Mouse (Mus musculus) 416B (cell line): ENCODE results near the gene Gamt.
"Not testable (repeated sequence)": the region's sequence is repeated elsewhere in the genome, so short reads cannot be mapped to it uniquely, and the experiment has no call there.

Source experiments
- DNase-seq: peaks from one replicate; pipeline ENCODE4 v3.0.0; 2011; ENCODE audit warnings: low read depth

The Gamt gene

DNA sequence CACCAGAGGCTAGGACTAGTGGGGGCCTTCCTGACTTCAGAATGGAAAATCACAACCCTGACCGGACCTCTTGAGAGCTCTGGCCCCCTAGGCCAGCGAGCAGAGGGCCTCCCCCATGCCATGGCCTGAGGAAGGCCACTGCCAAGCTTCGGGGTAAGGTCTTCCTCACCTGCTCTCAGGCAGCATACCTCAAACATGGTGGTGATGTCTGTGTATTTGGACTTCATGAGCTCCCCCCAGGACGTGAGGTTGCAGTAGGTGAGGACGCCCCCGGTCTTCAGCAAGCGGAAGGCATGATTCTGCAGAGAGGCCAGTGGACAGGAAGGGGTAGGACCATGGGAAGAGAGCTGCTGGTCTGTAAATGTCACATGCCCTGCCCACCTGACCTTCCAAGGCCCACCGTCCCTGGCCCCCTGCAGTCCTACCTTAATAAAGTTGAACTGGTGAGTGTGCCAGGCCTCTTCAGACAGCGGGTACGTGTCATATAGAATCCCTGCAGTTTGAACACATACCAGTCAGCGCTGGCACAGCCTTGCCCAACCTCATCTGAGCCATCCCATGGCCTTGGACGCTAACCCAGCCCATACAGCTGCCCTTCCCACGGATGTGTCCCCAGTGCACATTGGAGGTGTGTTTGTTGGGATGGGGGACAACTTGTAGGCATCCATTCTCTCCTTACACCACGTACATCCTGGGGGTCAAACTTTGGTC lies 1.9 kb downstream of the Gamt start:
- no peak for DNase-seq

DNA sequence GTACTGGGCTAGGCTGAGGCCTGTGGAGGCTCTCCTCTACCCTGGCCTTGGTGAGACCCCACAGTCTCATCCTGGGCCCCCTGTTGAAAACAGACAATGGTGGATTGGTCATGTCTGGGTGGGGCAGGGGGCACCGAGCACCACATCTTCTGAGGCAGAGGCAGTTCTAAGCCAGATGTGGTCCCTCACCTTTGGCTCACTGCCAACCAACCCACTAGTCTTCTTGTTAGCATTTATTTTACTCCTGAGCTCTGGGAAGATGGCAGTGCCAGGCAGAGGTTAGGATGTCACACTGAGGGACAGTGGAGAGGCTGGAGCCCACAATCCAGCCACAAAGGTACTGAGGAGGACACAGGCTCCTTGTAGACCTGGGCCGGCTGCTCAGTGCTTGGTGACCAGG lies 2.9 kb downstream of the Gamt start:
- DNase-seq, result no peak

DNA sequence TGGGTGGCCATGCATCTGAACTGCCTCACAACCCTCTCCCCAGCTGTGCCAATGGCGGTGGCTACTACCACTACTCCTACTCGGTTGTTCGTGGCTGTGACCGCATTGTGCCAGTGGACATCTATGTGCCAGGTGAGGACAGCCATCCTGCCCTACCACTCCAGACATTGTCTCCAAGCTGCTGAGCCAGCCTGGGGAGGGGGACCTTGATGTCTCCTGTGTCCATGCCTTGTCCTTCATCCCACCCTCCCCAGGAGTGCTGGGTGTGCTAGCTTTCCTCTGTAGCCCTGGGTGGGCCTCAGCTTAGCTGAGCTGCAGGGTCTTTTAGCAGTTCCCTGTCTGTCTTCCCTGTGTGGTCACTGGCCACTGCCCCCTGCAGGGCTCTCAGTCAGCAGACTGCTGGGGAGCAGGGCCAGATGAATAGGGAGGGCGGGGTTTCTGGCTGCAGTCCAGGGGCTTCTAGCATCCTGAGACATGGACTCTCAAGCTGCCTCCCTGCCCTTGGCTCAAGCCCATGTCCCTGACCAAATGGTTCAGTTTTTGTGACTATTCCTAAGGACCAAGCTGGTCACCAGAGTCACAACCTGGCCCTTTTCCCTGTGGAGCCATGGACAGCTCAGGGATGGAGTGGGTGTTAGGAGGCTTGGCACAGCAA lies 4.8 kb downstream of the Gamt start:
- DNase-seq, result no peak

DNA sequence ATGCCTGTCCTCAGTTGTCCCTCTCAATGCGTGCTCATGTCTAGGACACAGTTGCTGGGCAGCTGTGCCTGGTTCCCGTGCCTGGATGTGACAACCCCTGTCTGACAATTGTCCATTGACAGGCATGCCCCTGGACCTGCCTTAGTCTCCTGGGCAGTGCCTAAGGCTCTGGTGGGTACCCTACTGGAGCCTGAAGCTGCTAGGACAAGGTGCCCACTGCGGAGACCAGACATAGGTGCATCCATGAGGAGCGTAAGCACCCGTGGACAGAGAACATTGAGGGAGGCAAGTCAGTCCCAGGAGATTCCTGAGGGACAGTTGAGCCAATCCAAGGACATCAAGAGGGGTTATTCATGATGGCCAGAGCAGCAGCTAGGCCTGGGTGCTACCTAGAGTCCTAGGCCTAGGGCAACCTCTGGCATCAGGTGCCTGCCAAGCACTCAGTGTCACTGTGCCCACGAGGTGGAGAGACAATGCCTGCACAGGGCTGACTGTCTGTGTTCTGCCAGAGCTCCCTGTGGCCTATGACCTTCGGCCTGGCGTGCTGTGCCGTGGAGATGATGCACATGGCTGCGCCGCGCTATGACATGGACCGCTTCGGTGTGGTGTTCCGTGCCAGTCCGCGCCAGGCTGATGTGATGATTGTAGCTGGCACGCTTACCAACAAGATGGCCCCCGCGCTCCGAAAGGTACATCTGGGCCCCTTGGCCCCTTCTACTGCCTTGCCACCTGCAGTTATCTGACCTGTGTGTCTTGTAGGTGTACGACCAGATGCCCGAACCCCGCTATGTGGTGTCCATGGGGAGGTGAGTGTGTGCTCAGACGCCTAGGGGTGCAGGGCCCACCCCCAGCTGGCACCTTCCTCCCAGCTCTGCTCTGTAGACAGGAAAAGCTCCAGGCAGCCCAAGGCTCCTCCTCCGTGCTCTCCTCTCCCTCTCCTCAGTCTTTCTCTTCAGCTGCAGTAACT lies 6.2 kb downstream of the Gamt start:
- no peak for DNase-seq

DNA sequence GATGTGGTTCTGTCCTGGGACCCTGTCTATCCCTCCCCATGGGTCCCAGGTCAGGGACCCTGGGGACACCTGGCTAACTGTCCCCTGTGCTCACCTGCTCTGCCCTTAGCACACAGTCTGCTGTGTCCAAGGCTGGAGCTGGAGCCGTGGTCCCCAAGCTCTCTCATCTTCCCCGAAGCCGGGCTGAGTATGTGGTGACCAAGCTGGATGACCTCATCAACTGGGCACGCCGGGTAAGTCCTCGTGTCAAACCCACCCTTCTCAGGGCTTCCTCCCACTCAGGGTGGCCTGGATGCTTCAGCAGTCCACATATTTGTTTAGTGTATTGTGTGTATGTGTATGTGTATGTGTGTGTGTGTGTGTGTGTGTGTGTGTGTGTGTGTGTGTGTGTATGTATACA lies 7.3 kb downstream of the Gamt start:
- no peak for DNase-seq

DNA sequence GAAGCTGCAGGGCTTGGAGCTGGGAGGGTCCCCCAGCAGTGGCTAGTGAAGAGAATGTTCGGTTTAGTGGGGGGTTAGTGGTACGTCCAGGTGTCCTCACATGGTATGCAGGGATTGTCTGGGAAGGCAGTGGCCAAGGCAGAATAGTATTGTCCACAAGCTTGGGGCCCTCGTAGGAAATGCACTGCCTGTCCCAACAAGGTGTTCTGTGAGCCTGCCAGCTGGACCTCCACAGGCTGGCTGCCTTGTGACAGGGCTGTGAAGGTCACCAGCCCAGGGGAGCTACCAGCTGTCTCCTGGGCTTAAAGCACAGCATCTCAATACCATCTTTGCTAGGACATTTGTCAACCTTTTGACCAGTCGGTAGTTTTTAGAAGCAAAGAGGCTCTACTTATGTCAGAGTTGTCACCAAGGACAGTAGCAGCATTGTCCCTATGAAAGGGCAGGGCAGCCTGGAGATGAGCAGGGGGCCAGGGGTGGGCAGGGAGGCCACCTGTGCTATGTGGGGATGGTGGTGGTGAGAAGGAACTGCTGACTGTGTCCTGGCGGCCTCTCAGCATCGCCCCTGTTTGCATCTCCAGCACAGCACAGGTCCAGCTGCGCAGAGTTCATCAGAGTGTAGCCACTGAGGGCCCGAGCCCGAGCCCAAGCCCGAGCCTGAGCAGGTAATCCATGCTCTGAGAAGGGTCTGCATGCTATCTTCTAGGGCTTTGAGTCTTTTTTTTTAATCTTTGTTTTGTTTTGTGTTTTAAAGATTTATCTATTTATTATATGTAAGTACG lies 8.1 kb downstream of the Gamt start:
- DNase-seq, result no peak

DNA sequence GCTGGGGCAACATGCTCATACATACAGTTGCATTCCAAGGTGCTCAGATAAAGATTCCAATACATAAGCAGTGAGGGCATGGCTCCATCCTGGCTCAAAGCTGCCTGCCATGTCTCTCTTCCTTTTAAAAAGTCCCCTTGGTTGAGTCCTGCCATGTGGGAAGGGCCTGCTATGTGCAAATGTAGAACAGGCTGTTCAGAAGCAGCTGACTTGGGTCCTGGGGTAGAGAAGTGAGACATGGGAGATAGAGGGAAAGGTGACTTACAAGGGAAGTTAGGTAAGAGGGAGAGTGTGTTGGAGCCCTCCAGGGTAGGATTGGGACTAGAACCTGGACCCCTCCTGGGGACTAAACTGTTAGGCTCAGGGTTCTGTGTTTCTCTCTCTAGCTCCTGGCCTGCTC lies 8.8 kb downstream of the Gamt start:
- no peak for DNase-seq

DNA sequence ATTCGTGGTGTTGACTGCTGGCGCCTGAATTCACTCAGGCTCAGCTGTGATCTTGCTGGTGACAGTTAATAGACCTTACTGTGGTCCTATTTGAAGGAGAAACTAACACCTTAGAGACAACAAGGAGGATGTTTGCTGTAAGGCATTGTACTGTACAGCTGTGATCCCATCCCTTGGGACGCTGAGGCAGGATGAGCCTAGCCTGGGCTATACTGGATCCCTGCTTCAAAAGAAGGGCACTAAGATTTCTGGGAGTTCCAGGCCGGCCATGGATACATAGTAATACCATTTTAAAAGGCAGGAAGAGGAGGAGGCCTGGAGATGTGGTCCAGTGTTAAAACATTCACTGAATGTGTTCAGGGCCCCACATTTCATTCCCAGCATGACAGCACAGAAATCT lies 10.2 kb downstream of the Gamt start:
- no peak for DNase-seq

DNA sequence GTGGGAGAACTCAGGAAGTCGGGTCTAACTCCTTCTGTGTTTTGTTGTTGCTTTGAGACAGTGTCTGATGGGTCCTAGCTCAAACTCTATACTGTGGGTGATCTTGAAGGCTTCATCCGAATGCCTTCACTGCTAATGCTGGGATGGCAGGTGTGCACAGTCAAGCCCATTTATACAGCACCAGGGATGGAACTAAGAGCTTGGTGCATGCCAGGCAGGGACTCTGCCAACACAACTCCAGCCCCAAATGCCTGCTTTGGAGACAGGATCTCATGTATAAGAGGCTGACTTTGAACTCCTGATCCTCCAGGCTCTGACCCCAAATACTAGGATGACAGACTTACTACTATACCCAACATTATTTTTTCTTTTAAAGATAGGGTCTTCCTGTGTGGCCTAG lies 10.8 kb downstream of the Gamt start:
- no peak for DNase-seq

DNA sequence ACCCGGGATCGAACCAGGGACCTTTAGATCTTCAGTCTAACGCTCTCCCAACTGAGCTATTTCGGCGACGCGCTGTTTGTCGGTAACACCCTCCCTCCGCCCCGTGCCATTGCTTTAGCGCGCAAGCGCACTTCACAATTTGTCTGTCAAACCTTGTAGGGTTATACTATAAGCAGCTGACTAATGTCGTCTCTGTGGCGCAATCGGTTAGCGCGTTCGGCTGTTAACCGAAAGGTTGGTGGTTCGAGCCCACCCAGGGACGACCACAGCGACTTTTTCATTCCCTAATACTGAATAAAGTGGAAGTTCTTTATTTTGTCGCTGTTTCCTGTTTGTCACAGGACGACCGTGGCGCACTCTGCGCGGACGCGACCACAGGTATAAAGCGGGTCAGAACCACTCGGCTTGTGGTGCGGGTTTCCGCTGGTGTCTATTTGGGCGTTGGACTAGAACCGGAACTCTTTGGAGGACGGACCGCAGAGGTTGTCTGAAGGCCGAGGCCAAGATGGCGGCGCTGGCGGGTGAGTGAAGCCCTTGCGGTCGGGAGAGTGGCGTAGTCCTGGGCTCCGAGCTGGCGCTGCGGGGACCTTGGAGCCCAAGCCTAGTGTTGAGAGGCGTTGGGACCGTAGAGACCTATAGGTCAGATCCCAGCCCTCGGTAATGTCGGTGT lies 11.7 kb downstream of the Gamt start, which contains the start of gene Ndufs7:
Ndufs7 (plus strand) TSS at position 151 of the 670 bp plus-strand sequence.
- DNase-seq, result peak; percentile 97

DNA sequence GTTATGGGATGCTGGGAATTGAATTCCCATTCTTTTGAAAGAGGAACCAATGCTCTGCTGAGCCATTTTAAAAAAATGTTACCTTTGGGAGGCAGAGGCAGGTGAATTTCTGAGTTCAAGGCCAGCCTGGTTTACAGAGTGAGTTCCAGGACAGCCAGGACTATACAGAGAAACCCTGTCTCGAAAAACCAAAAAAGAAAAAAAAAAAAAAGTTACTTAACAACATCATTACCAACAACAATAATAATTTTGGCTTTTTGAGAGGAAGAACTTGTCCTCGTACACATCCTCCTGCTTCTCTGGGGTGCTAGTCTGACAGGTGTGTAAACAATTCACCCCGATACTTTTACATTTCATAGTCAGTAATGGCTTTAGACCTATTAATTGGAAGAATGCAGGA lies 12.4 kb downstream of the Gamt start:
- not testable (repeated sequence) for DNase-seq

DNA sequence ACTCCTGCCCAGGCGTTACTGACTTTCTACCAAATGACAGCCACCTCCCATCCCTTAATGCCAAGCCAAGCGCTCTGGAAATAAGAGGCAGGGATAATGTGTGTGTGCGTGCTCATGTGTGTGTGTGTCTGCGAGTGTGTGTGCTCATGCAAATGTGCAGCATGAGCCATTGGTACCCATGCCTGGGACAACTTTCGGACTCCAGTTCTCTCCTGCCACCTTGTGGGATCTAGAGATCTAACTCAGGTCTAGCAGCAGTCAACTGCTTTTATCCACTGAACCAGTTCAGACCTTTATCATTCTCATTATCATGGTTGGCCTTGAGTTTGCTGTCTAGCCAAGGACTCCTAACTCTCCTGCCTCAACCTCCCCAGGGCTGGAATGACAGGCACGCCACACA lies 13.0 kb downstream of the Gamt start:
- peak; percentile 85 for DNase-seq

DNA sequence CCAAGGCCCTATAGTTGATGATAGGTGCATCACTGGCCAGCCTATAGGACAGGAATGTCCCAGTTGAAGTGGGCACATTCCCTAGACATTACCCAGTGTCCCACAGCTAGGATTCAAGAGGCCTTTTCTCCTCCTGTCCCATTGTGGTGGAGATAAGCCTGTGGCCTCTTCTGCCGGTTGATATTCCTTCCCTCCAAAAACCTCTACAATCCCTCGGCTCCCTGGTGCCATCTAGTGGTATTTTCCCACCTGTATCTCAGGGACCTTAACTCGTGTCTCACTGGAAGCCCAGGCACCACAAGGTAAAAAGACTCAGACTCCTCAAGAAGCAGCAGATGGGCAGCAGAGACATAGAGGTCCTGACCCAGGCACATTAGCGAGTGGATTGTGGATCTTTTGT lies 15.2 kb downstream of the Gamt start:
- DNase-seq, result peak; percentile 87

DNA sequence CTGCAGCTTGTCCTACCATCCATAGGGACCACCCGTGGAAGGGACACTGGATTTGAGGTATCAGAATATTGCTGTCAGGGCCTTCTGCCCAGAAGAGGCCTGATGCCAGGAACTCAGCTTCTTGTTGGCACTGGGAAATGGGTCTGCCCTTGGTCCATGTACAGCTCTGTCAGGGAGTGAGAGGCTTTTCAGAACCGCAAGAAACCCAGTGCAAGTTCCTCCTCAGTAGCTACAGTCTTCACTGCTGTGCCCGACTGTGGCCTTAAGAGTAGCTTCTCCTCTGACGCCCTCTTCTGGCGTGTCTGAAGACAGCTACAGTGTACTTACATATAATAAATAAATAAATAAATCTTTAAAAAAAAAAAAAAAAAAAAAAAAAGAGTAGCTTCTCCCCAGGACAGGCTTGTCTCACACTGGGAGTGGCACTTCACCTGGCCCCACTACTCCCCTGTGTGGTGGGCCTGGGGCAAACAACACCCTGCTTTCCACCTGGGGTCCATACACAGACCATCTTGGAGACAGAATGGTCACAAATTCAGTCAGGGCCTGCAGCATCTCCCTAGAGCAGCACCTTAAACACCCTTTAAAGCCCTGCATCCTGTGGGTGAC lies 15.9 kb downstream of the Gamt start:
- DNase-seq, result peak; percentile 82

DNA sequence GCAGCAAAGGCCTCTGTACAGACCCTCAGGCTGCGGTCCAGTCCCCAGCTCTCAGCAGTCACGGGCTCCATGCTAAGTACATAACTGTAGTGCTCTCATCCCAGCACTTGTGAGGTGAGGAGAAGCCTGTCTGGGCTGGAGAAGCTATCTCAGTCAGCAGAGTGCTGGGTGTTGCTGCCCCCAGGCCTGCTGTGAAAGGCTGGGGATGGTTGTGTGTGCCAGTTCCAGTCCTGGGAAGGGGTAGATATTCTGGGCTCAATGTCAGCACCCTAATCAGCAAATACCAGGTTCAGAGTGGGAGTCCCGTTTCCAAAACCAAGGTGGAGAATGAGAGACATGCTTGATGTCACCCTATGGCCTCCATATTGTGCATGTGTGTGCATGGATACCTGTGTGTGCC lies 18.2 kb downstream of the Gamt start:
- no peak for DNase-seq

DNA sequence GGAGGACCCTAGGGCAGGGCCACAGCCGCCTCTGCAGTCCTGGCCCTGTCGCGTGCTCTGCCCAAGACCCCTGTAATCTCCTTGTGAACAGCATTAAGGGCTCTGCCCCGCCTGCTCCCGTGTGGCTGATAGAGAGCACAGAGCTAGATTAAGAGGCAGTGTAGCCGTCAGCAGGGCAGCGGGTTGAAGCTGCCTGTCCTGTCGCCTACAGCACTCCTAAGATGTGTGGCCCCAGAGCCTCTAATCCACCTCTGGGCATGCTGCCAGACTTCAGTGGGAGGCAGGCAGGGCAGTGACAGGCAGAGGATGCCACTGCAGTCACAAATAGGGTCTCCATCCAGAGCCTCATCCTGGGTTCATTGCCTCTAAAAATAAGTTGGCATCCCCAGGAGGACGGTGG lies 18.7 kb downstream of the Gamt start:
- no peak for DNase-seq

DNA sequence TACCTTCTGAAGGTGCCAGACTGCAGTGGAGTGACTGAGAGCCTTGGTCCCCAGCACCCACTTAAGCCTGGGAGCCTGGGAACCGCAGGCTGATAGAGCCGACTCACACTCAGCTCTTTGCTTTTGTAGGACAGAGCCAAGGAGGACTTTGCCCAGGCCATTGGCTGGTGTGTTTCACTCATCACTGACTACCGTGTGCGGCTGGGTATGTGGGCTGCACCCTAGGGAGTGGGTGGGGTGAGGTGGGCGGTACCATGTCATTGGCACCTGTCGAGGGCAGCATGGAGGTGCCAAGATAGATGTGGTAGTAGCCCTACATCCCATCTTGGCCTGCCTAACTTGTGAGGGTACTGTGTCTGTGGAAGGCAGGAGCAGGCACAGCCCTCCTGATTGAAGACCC lies 21.0 kb downstream of the Gamt start:
- no peak for DNase-seq

DNA sequence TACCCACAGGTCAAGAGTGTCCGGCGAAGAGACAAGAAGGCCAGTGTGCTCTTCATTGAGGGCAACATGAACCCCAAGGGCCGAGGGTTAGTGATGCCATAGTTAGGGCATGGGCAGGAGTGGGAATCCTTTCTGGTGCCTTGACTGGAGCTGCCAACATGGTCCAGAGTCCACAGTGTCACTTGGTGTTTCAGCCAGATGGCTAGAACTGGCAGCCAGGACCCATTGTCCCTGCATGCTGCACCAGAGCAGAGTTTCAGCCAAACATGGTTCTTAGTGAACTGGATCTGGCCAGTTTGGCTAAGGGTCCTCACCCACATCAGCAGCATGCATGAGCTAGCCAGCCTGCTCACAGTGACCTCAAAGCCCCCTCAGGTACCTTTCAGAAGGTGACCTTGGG lies 22.5 kb downstream of the Gamt start:
- no peak for DNase-seq

DNA sequence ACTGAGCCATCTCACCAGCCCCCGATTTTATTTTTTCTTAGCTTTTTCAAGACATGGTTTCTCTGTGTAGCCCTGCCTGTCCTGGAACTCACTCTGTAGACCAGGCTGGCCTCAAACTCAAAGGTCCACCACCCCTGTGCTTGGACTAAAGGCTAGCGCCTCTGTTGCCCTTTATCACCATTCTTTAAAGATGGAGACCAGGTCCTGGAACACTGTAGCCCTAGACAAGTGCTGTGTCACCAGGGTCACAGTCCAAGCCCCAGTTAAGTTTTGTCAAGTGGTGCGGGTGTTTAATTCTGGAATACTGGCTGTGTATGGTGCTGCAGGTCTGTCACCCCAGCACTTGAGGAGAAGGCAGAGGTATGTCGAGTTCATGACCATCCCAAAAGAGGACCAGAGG lies 23.8 kb downstream of the Gamt start:
- DNase-seq, result no peak

DNA sequence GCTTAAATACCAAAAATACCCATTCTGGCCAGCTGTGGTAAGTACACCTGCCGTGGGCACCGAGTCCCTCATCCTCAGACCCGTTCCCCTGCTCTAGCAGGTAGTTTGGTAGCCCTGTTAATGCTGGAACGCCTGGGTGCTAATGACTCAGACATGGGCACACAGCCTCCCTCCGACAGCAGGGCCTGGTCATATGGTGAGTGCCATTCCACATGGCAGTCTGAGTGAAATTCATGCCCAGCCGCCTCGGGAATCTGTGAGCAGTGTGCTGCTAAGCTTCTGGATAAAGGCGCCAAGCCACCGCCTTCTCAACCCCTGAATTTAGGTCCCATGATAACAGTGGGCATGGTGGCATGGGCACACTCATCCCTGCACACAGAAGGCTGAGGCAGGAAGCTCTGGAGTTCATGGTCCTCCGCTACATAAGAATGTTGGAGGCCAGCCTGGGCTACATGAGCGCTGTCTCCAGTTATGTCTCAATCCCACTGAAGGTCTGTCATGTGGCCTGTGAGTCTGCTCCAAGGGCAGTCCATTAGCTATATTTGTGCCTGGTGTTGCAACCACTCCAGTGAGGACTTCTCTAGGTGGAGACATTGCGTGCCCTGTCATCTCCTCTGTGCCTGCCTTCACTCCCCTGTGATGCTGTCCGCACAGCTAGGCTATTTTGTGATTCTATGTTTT lies 24.5 kb downstream of the Gamt start:
- peak; percentile 21 for DNase-seq
